Mouse (Mus musculus) CH12.LX (cell line): ENCODE data around the gene Myh9. TPM values are rescaled to one million over a fixed set of nuclear protein-coding genes. Genes with fewer than 3 reads are reported as not detected.

Experiments used
- DNase-seq: peaks from one replicate; pipeline ENCODE4 v3.0.0-alpha.2; 2013; ENCODE audit errors: extremely low read depth
- H3K27ac ChIP-seq: 2 replicates; pipeline ENCODE4 v1.5.1; 2012; ENCODE audit warnings: low read depth, mild to moderate bottlenecking, control low read depth, moderate library complexity; ENCODE audit not compliant: insufficient read depth
- H3K27me3 ChIP-seq: replicated peaks from 2 replicates; pipeline ENCODE3; 2012; ENCODE audit warnings: inconsistent platforms
- H3K36me3 ChIP-seq, 2 experiments: replicated peaks in 1 of 2; 2 replicates each; pipeline versions ENCODE3 to v1.6.1; 2012; ENCODE audit warnings: inconsistent platforms in 1 of 2, low read length in 1 of 2, mild to moderate bottlenecking in 1 of 2, mixed read lengths in 1 of 2, moderate library complexity in 1 of 2; ENCODE audit not compliant: control insufficient read depth in 1 of 2, insufficient read depth in 1 of 2
- H3K4me1 ChIP-seq, 2 experiments: 2 replicates each; pipeline ENCODE4 v1.6.1; 2012; ENCODE audit warnings: inconsistent platforms in 1 of 2, moderate library complexity in 1 of 2; ENCODE audit not compliant: insufficient read depth in 2 of 2, control insufficient read depth in 1 of 2
- H3K4me2 ChIP-seq: 2 replicates; pipeline ENCODE4 v1.6.1; 2012; ENCODE audit warnings: low read depth, mild to moderate bottlenecking, control low read depth; ENCODE audit not compliant: poor library complexity, insufficient read depth, severe bottlenecking
- H3K4me3 ChIP-seq, 3 experiments: fragments of 150-350 bp in 1 of 3; sonication (generic) in 1 of 3; replicated peaks in 1 of 3; 2 replicates each; pipeline versions ENCODE3 to v1.5.1; 2011 to 2012; ENCODE audit warnings: low read depth in 2 of 3, low read length in 2 of 3, mild to moderate bottlenecking in 2 of 3, moderate library complexity in 2 of 3, control low read depth in 1 of 3, improper control_type of control experiment in 1 of 3, inconsistent platforms in 1 of 3, mixed read lengths in 1 of 3; ENCODE audit not compliant: poor library complexity in 1 of 3
- H3K79me2 ChIP-seq: replicated peaks from 2 replicates; pipeline ENCODE4 v1.6.1; 2012; ENCODE audit warnings: mild to moderate bottlenecking, moderate library complexity; ENCODE audit not compliant: control insufficient read depth, poor library complexity, insufficient read depth, severe bottlenecking; ENCODE audit errors: extremely low read depth
- H3K9ac ChIP-seq: 2 replicates; pipeline ENCODE4 v1.6.1; 2012; ENCODE audit warnings: low read depth, mild to moderate bottlenecking, control low read depth, moderate library complexity; ENCODE audit not compliant: insufficient read depth
- H3K9me3 ChIP-seq: replicated peaks from 2 replicates; pipeline ENCODE3; 2012; ENCODE audit warnings: low read length, inconsistent platforms, mixed read lengths
- CHD2 ChIP-seq: IDR thresholded peaks from 2 replicates; pipeline ENCODE4 v1.6.1; 2011; ENCODE audit warnings: low read length, improper control_type of control experiment
- CTCF ChIP-seq, 2 experiments: IDR thresholded peaks in 1 of 2; conservative IDR thresholded peaks in 1 of 2; 2 replicates each; pipeline ENCODE4 v1.5.1; 2011 to 2012; ENCODE audit warnings: low read depth in 2 of 2, low read length in 2 of 2, improper control_type of control experiment in 1 of 2, inconsistent platforms in 1 of 2, mild to moderate bottlenecking in 1 of 2, moderate library complexity in 1 of 2
- E2F4 ChIP-seq: IDR thresholded peaks from 2 replicates; pipeline ENCODE4 v1.6.1; 2011; ENCODE audit warnings: low read depth, low read length, improper control_type of control experiment; ENCODE audit not compliant: insufficient replicate concordance
- GABPA ChIP-seq: IDR thresholded peaks from 2 replicates; pipeline ENCODE4 v1.6.1; 2012; ENCODE audit warnings: low read depth, low read length, improper control_type of control experiment, inconsistent platforms; ENCODE audit not compliant: insufficient replicate concordance
- MYC ChIP-seq: IDR thresholded peaks from 2 replicates; pipeline ENCODE4 v1.6.1; 2011; ENCODE audit warnings: low read depth, mild to moderate bottlenecking, improper control_type of control experiment, low read length
- POLR2A ChIP-seq: IDR thresholded peaks from 2 replicates; pipeline ENCODE4 v1.6.1; 2011; ENCODE audit warnings: low read depth, mild to moderate bottlenecking, improper control_type of control experiment, low read length
- POLR2AphosphoS2 ChIP-seq: IDR thresholded peaks from 2 replicates; pipeline ENCODE4 v1.6.1; 2011; ENCODE audit warnings: low read depth, low read length, improper control_type of control experiment
- RAD21 ChIP-seq: IDR thresholded peaks from 2 replicates; pipeline ENCODE4 v1.6.1; 2011; ENCODE audit warnings: low read depth, mild to moderate bottlenecking, low read length, improper control_type of control experiment, moderate library complexity
- SIN3A ChIP-seq: IDR thresholded peaks from 2 replicates; pipeline ENCODE4 v1.6.1; 2012; ENCODE audit warnings: low read length, improper control_type of control experiment, inconsistent platforms
- SMC3 ChIP-seq: IDR thresholded peaks from 2 replicates; pipeline ENCODE4 v1.6.1; 2011; ENCODE audit warnings: low read depth, low read length, improper control_type of control experiment
- UBTF ChIP-seq: IDR thresholded peaks from 2 replicates; pipeline ENCODE4 v1.6.1; 2012; ENCODE audit warnings: low read depth, mild to moderate bottlenecking, inconsistent platforms, low read length, improper control_type of control experiment, moderate library complexity
- USF1 ChIP-seq: IDR thresholded peaks from 2 replicates; pipeline ENCODE4 v1.6.1; 2014; ENCODE audit warnings: low read depth, mild to moderate bottlenecking, inconsistent platforms, low read length, improper control_type of control experiment
- ZNF384 ChIP-seq: IDR thresholded peaks from 2 replicates; pipeline ENCODE4 v1.6.1; 2012; ENCODE audit warnings: low read depth, low read length, improper control_type of control experiment, inconsistent platforms
- dilution Hi-C: fragments of 300-500 bp; cut with MboI; formaldehyde crosslinking; loops from 2 replicates; pipeline ENCODE4 v1.14.3; 2020; ENCODE audit warnings: low sequenced_read_pairs; ENCODE audit not compliant: extremely low pct_unique_long_range_greater_than_20kb, extremely low pct_ligation_motif_present
- in situ Hi-C: fragments of 300-500 bp; cut with MboI; formaldehyde crosslinking; loops from 3 replicates; pipeline ENCODE4 v1.14.3; 2019; ENCODE audit warnings: low sequenced_read_pairs, low pct_ligation_motif_present, low pct_unique_long_range_greater_than_20kb, mixed read lengths
- polyA plus RNA-seq: library from polyadenylated mRNA; unstranded; fragments of >175 nt; gene quantifications from 2 replicates; pipeline ENCODE4 v1.2.1, GENCODE M21; 2012; ENCODE audit warnings: low read depth; ENCODE audit not compliant: insufficient read length
- total RNA-seq, 2 experiments: library from RNA; depleted of rRNA; stranded (reverse); fragments of 300-350 nt in 1 of 2; fragments of >200 nt in 1 of 2; gene quantifications; 2 replicates each; pipeline ENCODE4 v1.2.3; 2012 to 2014

Myh9 gene
- total and polyA plus RNA-seq, 3 experiments, result 43.8 to 165 (median 146) TPM

- no peak for TF ChIP-seq POLR2AphosphoS2
- TF ChIP-seq E2F4, result no peak
- TF ChIP-seq CHD2, result no peak
Measured at GRCm38 (mm10) chr15:77760037-77760436, 81.9 kb downstream of the Myh9 start (continued).

- Histone ChIP-seq H3K9ac (no peak overlapping the region), H3K27ac (no peak overlapping the region), H3K36me3 (peaks cover 27 to 38% of the 10 kb centered on the region in 2 experiments), H3K4me3 (no peak overlapping the region), H3K79me2 (no peaks in the 10 kb centered on the region), H3K4me2 (no peak overlapping the region), H3K27me3 (peaks cover 13% of the 10 kb centered on the region), H3K4me1 (peaks cover 0 to 2% of the 10 kb centered on the region in 2 experiments; a peak in 1 of 4 replicates), H3K9me3 (no peaks in the 10 kb centered on the region)
- no peak for DNase-seq
- dilution Hi-C loops, result no loop called here
- in situ Hi-C loops, result no loop called here
- TF ChIP-seq POLR2A (no peak), UBTF (no peak), ZNF384 (no peak), MYC (0 out of 2 replicates have a peak, but pooled peaks have one; percentile 64), SIN3A (no peak), CTCF (conservative IDR thresholded peaks at IDR 0.05 in 1 of 2, IDR thresholded peaks at IDR 0.05 in 1 of 2; ENCODE audit: low read depth in 2 of 2, low read length in 2 of 2) (peak in 1 of 2 experiments; percentile 51; a peak in 2 of 4 replicates)
Measured at GRCm38 (mm10) chr15:77757586-77758226, 84.3 kb downstream of the Myh9 start.

- Histone ChIP-seq H3K4me1 (peaks cover 0 to 4% of the 10 kb centered on the region in 2 experiments; a peak in 1 of 4 replicates), H3K9ac (no peak within 1 kb of the TSS), H3K79me2 (no peaks in the 10 kb centered on the region), H3K27ac (no peak within 1 kb of the TSS), H3K4me3 (no peak within 1 kb of the TSS), H3K4me2 (0 out of 2 replicates have a peak within 1 kb of the TSS, but pooled peaks have one; percentile 6), H3K36me3 (peaks cover 19 to 29% of the 10 kb centered on the region in 2 experiments), H3K9me3 (no peaks in the 10 kb centered on the region), H3K27me3 (peaks cover 16% of the 10 kb centered on the region)
- dilution Hi-C loops (no loop called here), in situ Hi-C loops (no loop called here)
- peak; percentile 53 for DNase-seq
- TF ChIP-seq POLR2A (0 out of 2 replicates have a peak, but pooled peaks have one; percentile 8), GABPA (no peak), E2F4 (no peak), CTCF (conservative IDR thresholded peaks at IDR 0.05 in 1 of 2, IDR thresholded peaks at IDR 0.05 in 1 of 2; ENCODE audit: low read depth in 2 of 2, low read length in 2 of 2) (peak; percentile 75 to 89), RAD21 (peak; percentile 50), POLR2AphosphoS2 (peak; percentile 53; the same call in 1 of the 2 replicates), SMC3 (peak; percentile 61), USF1 (no peak)
Measured at GRCm38 (mm10) chr15:77756848-77757247, 85.1 kb downstream of the Myh9 start, which contains the start of gene Apol8. Apol8 (minus strand) TSS chr15:77757003.
